Mouse (Mus musculus): ENCODE results near the gene Ppat. TPM values are rescaled to one million over a fixed set of nuclear protein-coding genes. Genes with fewer than 3 reads are reported as not detected.
"Not testable (repeated sequence)": the region's sequence is repeated elsewhere in the genome, so short reads cannot be mapped to it uniquely, and the experiment has no call there.

Ppat gene
- polyA plus RNA-seq (2015; fragmentation: Nextera tagmentation; extraction: Ambion mirVana): 19.3 and 19.4 TPM in 2 replicates

DNA sequence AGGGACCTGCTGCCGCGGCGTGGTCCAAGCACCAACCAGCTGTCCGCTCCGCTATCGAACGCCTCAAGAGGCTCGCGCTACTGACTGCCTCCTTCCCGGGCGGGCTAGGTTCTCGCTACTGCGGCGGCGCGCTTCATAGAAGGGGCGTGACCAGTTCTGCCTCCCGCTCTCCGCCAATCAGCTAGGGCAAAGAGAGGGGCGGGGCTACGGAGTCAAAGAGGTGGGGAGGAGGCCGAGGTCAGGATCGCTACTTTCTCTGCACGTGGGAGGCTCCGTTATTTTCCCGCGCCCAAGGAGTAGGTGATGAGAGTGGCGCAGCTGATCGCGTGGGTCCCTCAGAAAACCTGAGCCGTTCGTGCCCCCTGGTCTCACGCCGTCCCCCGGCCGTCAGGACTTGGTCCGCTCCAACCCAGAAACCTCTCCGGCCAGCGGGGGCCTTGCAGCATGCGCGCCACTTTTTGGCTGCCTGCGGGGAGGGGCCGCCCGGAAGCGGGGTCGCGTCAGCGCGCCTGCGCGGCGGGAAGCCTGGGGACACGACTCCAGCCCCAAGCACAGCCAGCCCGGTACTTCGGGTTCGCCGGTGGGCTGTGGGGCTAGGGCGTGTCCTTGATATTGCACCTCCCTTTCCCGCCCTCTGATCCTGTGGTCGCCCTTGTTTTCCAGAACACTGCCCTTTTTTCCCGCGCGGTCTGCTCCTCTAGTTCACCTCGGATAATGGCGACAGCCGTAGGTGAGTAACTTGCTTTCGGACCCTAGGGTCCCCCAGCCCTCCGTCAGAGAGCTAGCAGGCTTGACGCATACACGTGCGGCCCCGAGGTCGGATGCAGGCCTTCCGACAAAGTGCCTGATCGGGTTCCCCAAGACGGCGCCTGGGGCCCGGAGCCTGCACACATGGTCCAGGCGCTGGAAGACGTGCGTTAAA, at the start of gene Ppat, which contains the start of gene Paics:
Ppat (minus strand) TSS at position 473 of the 922 bp plus-strand sequence.
Paics (plus strand) TSS at position 202 of the 922 bp plus-strand sequence.
- ATAC-seq (ENCODE audit: insufficient number of reproducible peaks, low FRiP score, low TSS enrichment, low read depth): peak; percentile 98
- H3K9me3 ChIP-seq: no peaks in the 10 kb centered on the region
- peak within 1 kb of the TSS; percentile 85 for H3K4me2 ChIP-seq
- peak within 1 kb of the TSS; percentile 55 for H3K9ac ChIP-seq
- H3K4me1 ChIP-seq: peaks cover 25% of the 10 kb centered on the region; the same call in 1 of the 2 replicates
- WGBS: under 1% methylated on average over 81 of the region's 81 CpGs
- H3K27ac ChIP-seq: peak within 1 kb of the TSS; percentile 96
- H3K4me3 ChIP-seq: peak within 1 kb of the TSS; percentile 72
- peaks cover 10% of the 10 kb centered on the region; the same call in 1 of the 2 replicates for H3K36me3 ChIP-seq
- no peaks in the 10 kb centered on the region for H3K27me3 ChIP-seq

DNA sequence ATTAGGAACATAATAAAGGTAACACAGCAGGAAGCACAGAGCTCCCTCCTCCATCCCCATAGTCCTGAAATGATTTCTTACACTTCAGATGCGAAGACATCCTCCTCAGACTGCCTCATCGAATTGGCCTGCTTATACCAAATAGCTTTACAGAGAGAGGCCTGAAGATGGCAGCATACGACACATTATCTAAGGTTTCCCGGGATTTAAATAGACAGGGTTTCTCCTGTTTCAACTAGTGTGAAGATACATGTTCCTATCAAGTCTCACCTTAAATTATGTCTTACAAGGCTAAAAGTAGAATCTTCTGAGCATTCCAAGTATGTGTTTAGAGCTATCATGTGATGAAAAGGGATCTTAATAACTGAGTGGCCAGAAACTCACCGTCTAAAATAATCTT, 47.0 kb upstream of the Ppat start:
- Histone ChIP-seq H3K4me3 (no peak overlapping the region), H3K4me1 (no peaks in the 10 kb centered on the region), H3K27me3 (no peaks in the 10 kb centered on the region), H3K27ac (no peak overlapping the region), H3K9ac (no peak overlapping the region), H3K36me3 (peaks cover 68% of the 10 kb centered on the region), H3K9me3 (no peaks in the 10 kb centered on the region; the same call in 1 of the 2 replicates), H3K4me2 (no peak overlapping the region)
- no peak for ATAC-seq (ENCODE audit: insufficient number of reproducible peaks, low FRiP score, low TSS enrichment, low read depth)
- WGBS: 51% methylated on average over 5 of the region's 5 CpGs

DNA sequence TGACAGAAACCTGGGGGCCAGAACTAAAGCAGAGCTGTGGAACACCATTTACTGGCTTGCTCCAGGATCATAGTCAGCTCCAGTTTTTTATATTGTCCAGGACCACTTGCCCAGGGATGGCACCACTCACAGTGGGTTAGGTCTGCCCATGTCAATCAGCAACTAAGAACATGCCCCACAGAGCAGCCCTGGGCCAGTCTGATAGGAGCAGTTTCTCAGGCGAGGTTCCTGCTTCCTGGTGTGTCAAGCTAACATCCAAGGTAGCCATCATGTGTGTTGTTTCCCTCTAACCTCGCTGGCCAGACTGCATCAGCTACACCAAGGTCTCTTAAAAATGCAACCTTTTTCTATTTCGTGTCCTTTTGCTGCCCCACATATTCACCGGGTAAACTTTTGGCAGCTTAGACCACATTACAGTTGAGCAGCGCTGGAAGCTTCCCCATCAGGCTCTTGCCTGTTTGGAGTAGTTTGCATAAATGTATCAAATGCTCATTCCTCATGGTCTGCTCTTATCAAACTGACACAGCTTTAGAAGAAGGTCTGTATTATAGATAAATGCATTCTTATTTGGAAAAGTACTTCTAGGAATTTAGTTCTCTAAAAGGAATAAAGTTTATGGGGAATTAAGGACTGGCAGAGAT, 41.9 kb upstream of the Ppat start:
- no peak overlapping the region for H3K4me2 ChIP-seq
- WGBS: 94% methylated on average over 5 of the region's 5 CpGs
- H3K36me3 ChIP-seq: peaks cover 81% of the 10 kb centered on the region
- no peaks in the 10 kb centered on the region for H3K9me3 ChIP-seq
- no peak overlapping the region for H3K27ac ChIP-seq
- no peak for ATAC-seq (ENCODE audit: insufficient number of reproducible peaks, low FRiP score, low TSS enrichment, low read depth)
- no peak overlapping the region for H3K9ac ChIP-seq
- H3K27me3 ChIP-seq: no peaks in the 10 kb centered on the region
- no peaks in the 10 kb centered on the region for H3K4me1 ChIP-seq
- H3K4me3 ChIP-seq: no peak overlapping the region

DNA sequence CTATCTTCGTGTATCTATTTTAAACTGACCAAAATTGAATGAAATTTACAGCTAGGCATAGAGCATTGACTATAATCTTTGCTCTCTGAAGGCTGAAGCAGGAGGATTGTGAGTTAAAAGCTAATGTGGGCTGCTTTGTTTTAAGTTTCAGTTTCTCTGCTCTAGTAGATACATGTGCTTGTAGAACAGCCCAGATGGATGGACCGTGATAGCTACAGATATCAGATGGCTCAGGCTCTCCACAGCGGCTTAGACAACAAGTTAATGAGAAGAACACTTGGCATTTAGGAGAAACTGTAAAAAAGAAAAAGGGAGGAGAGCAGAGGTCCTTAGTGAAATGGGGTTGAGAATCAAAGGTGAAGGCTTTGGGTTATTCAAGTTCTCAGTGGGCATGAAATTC, 39.4 kb upstream of the Ppat start:
- Histone ChIP-seq H3K36me3 (peaks cover 77% of the 10 kb centered on the region), H3K27me3 (no peaks in the 10 kb centered on the region), H3K9ac (no peak overlapping the region), H3K4me1 (no peaks in the 10 kb centered on the region), H3K4me3 (no peak overlapping the region), H3K4me2 (no peak overlapping the region), H3K27ac (no peak overlapping the region), H3K9me3 (no peaks in the 10 kb centered on the region)
- 90% methylated on average over 3 of the region's 3 CpGs for WGBS
- no peak for ATAC-seq (ENCODE audit: insufficient number of reproducible peaks, low FRiP score, low TSS enrichment, low read depth)

DNA sequence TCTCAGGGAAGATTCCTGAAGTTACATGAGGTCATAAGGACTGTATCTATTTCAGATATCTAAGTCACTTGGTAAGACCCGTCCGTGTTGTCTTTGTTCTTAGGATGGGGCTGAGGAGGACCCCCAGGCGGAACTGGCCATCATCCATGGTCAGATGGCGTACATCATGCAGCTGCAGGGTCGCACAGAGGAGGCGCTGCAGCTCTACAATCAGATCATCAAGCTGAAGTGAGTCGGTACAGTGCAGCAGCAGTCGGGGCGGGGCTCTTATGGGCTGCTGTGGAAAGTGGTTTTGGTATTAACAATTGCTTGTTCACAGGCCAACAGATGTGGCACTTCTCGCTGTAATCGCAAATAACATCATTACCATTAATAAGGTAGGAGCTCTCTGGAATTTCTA, 32.6 kb upstream of the Ppat start:
- H3K4me2 ChIP-seq: no peak overlapping the region
- H3K36me3 ChIP-seq: peaks cover 72% of the 10 kb centered on the region
- H3K27ac ChIP-seq: no peak overlapping the region
- ATAC-seq (ENCODE audit: insufficient number of reproducible peaks, low FRiP score, low TSS enrichment, low read depth): no peak
- 92% methylated on average over 11 of the region's 11 CpGs for WGBS
- no peaks in the 10 kb centered on the region for H3K27me3 ChIP-seq
- no peaks in the 10 kb centered on the region for H3K4me1 ChIP-seq
- H3K9ac ChIP-seq: no peak overlapping the region
- no peaks in the 10 kb centered on the region for H3K9me3 ChIP-seq
- H3K4me3 ChIP-seq: no peak overlapping the region

DNA sequence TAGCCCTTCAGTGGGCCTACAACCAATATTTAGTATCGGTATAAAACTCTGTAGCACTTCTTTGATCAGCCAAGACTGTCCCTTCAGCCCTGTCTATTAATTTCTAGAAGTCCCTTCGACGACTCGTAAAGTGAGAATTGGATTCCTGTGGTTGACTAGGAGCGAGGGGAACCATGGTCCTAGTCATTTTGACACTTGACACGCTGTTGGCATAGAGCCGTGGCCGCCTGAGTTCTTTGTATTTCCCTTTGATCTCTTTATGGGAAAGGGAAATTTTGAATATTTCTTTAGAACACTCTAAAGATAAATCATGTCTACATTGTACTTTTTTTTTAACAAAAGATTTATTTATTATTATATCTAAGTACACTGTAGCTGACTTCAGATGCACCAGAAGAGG, 24.4 kb upstream of the Ppat start:
- Histone ChIP-seq H3K36me3 (peaks cover 31% of the 10 kb centered on the region), H3K4me2 (peak overlapping the region; percentile 56), H3K27me3 (no peaks in the 10 kb centered on the region), H3K27ac (no peak overlapping the region), H3K4me3 (peak overlapping the region; percentile 99), H3K9ac (no peak overlapping the region), H3K9me3 (no peaks in the 10 kb centered on the region), H3K4me1 (peaks cover 12% of the 10 kb centered on the region)
- no peak for ATAC-seq (ENCODE audit: insufficient number of reproducible peaks, low FRiP score, low TSS enrichment, low read depth)
- WGBS: 61% methylated on average over 8 of the region's 8 CpGs

DNA sequence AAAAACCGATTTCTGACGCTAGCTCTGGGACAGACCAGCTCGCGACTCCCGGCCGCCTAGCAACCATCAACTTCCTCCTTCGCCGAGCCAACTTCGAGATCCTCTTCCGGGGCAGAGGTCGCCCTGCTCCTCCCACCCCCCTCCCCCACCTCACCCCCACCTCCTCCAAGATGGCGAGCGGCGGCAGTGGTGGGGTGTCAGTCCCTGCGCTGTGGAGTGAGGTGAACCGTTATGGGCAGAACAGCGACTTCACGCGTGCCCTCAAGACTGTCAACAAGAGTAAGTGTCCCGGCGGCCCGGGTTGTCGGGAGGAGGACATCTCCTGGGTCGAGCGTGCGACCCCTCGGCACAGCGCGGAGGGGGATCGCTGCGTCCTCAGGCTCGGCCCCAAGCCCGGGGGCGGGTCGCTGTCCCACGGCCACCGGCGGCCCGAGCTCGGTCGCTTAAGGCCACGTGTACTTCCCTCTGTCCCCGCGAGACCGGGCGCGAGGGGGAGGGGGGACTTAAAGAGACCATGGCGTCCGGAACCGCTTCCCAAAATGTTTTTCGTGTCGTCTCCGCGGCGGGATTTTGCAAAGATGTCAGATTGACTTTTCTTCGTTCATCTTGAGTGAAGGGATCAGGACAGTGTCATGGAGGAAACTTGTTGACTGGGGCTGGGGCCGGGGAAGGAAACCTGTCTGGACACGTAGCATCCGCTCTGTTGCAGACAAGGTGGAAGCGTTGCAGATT, 23.3 kb upstream of the Ppat start, which contains the start of gene Srp72:
Srp72 (plus strand) TSS at position 130 of the 732 bp plus-strand sequence.
- peak within 1 kb of the TSS; percentile 77 for H3K4me2 ChIP-seq
- H3K27ac ChIP-seq: peak within 1 kb of the TSS; percentile 93
- peaks cover 12% of the 10 kb centered on the region for H3K4me1 ChIP-seq
- peak within 1 kb of the TSS; percentile 99 for H3K4me3 ChIP-seq
- H3K9ac ChIP-seq: peak within 1 kb of the TSS; percentile 88
- ATAC-seq (ENCODE audit: insufficient number of reproducible peaks, low FRiP score, low TSS enrichment, low read depth): peak; percentile 87
- no peaks in the 10 kb centered on the region for H3K27me3 ChIP-seq
- WGBS: under 1% methylated on average over 55 of the region's 60 CpGs
- peaks cover 33% of the 10 kb centered on the region for H3K36me3 ChIP-seq
- no peaks in the 10 kb centered on the region for H3K9me3 ChIP-seq

DNA sequence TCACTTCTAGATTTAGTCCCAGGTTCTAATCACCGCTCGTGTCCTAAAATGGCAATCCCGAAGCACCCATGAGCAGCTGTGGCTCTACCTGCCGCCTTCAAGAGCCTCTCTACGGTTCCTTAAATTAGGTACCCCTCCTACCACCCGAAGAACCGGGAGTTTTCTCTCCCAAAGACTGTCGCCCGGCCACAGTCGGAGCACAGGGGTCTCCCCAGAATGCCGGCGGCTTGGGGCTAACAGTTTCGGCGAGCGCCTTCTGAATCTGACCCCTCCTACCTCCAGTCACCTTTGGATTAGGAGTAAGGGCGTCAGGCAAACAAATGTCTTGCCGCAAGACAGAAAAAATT, 22.8 kb upstream of the Ppat start:
- H3K4me1 ChIP-seq: peaks cover 12% of the 10 kb centered on the region
- H3K9me3 ChIP-seq: no peaks in the 10 kb centered on the region
- 2% methylated on average over 17 of the region's 17 CpGs for WGBS
- peak overlapping the region; percentile 77 for H3K4me2 ChIP-seq
- peaks cover 34% of the 10 kb centered on the region for H3K36me3 ChIP-seq
- H3K27me3 ChIP-seq: no peaks in the 10 kb centered on the region
- H3K27ac ChIP-seq: peak overlapping the region; percentile 93
- peak overlapping the region; percentile 99 for H3K4me3 ChIP-seq
- ATAC-seq (ENCODE audit: insufficient number of reproducible peaks, low FRiP score, low TSS enrichment, low read depth): peak; percentile 8; the same call in 1 of the 2 replicates
- H3K9ac ChIP-seq: peak overlapping the region; percentile 88

DNA sequence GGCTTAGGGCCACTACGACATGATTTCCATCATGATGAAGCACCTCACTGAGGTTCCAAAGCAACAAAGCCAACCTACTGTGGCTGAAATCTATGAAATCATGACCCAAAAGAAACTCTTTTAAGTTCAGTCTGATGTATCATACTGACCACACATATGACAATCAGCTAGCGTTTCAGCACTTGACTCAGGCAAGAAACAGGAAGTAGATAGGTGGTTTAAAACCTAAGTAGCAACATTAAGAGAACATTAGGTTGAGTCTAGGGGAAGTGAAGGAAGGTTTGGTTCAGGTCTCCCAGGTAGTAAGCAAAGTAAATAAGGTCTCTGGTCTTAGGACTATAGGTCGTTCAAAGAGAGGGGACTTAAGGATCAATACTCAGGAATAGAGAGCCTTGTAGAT, 22.1 kb upstream of the Ppat start:
- no peak overlapping the region for H3K27ac ChIP-seq

DNA sequence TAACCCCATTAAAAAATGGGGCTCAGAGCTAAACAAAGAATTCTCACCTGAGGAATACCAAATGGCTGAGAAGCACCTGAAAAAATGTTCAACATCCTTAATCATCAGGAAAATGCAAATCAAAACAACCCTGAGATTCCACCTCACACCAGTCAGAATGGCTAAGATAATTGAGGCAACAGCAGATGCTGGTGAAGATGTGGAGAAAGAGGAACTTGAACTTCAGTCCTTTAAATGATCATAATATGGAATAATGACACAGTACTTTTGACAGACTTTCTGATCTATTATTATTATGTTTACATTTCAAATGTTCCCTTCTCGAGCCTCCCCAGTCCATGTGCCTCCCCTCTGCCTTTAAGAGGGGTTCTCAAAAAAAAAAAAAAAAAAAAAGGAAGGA, 19.7 kb upstream of the Ppat start:
- Histone ChIP-seq H3K4me1 (peaks cover 12% of the 10 kb centered on the region), H3K36me3 (peaks cover 35% of the 10 kb centered on the region)
- not testable (repeated sequence) for ATAC-seq (ENCODE audit: insufficient number of reproducible peaks, low FRiP score, low TSS enrichment, low read depth); H3K4me3 ChIP-seq; H3K9me3 ChIP-seq; H3K9ac ChIP-seq; H3K27me3 ChIP-seq; H3K4me2 ChIP-seq; H3K27ac ChIP-seq
- 77% methylated on average over 1 of the region's 1 CpGs for WGBS

More for the DNA sequence above, 22.1 kb upstream of the Ppat start:
- Histone ChIP-seq H3K4me1 (peaks cover 12% of the 10 kb centered on the region), H3K36me3 (peaks cover 35% of the 10 kb centered on the region), H3K27me3 (no peaks in the 10 kb centered on the region), H3K4me2 (peak overlapping the region; percentile 77; the same call in 1 of the 2 replicates), H3K9ac (no peak overlapping the region), H3K9me3 (no peaks in the 10 kb centered on the region), H3K4me3 (peak overlapping the region; percentile 99)
- 59% methylated on average over 3 of the region's 3 CpGs for WGBS
- ATAC-seq (ENCODE audit: insufficient number of reproducible peaks, low FRiP score, low TSS enrichment, low read depth): no peak

DNA sequence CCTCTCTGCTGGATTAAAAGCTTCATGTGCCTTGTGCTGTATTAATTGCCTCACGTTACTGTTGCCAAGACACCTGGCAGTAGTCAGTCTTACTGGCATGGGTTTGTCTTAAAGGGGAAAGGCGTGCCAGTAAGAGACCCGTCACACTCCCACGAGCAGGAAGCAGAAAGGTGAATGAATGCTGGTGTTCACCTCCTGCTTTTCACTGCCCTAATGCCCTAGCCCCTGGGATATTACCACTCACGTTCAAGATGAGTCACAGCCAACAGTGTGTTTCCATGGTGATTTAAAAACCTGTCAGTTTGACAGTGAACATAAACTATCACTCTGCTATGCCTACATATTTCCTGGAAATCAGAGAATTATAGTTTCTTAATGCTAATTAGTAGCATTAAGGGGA, 17.9 kb upstream of the Ppat start:
- no peak overlapping the region for H3K27ac ChIP-seq
- ATAC-seq (ENCODE audit: insufficient number of reproducible peaks, low FRiP score, low TSS enrichment, low read depth): no peak
- H3K9ac ChIP-seq: no peak overlapping the region
- H3K4me2 ChIP-seq: no peak overlapping the region
- WGBS: 58% methylated on average over 5 of the region's 5 CpGs
- H3K4me1 ChIP-seq: peaks cover 6% of the 10 kb centered on the region
- no peaks in the 10 kb centered on the region for H3K9me3 ChIP-seq
- peaks cover 50% of the 10 kb centered on the region for H3K36me3 ChIP-seq
- no peaks in the 10 kb centered on the region for H3K27me3 ChIP-seq
- no peak overlapping the region for H3K4me3 ChIP-seq
